Mouse (Mus musculus): ENCODE results near the gene Spsb3. TPM values are rescaled to one million over a fixed set of nuclear protein-coding genes. Genes with fewer than 3 reads are reported as not detected.

The Spsb3 gene
- 75.0 and 82.0 TPM in 2 replicates for polyA plus RNA-seq (2014; fragmentation: Nextera tagmentation; extraction: Ambion mirVana)

- no peaks in the 10 kb centered on the region for H3K9me3 ChIP-seq (ENCODE audit: control insufficient read depth, low read length)
- peak; percentile 96 for ATAC-seq (ENCODE audit: low FRiP score)
- H3K27me3 ChIP-seq (ENCODE audit: control insufficient read depth, insufficient read depth, low read length) = no peaks in the 10 kb centered on the region
Measured at GRCm38 (mm10) chr17:24886134-24886931, at the start of gene Spsb3, which contains the start of gene Nubp2. TSS of gene Spsb3 (plus strand) at chr17:24886643. TSS of gene Nubp2 (minus strand) at chr17:24886349.

GRCm38 (mm10) chr17:24839842-24840241 lies 46.6 kb upstream of the Spsb3 start, which contains the start of gene Hagh:
TSS of gene Hagh (plus strand) at chr17:24840143.
- Histone ChIP-seq H3K27me3 (ENCODE audit: control insufficient read depth, insufficient read depth, low read length) (peaks cover 5% of the 10 kb centered on the region), H3K36me3 (replicated peaks; ENCODE audit: control insufficient read depth, insufficient read depth) (no peaks in the 10 kb centered on the region), H3K9me3 (ENCODE audit: control insufficient read depth, low read length) (no peaks in the 10 kb centered on the region), H3K27ac (no peak within 1 kb of the TSS), H3K4me1 (replicated peaks; ENCODE audit: control insufficient read depth, insufficient read depth, low read length) (no peaks in the 10 kb centered on the region), H3K4me2 (replicated peaks) (no peak within 1 kb of the TSS), H3K9ac (no peak within 1 kb of the TSS), H3K4me3 (replicated peaks; ENCODE audit: low read length) (no peak within 1 kb of the TSS)
- DNase-seq (ENCODE audit: low spot score) = no peak
- no peak for ATAC-seq (ENCODE audit: low FRiP score)
- 73% methylated on average over 8 of the region's 8 CpGs for WGBS

More at GRCm38 (mm10) chr17:24886134-24886931, at the start of gene Spsb3, which contains the start of gene Nubp2:
- Histone ChIP-seq H3K4me1 (replicated peaks; ENCODE audit: control insufficient read depth, insufficient read depth, low read length) (peaks cover 18% of the 10 kb centered on the region), H3K27ac (peak within 1 kb of the TSS; percentile 82), H3K4me2 (replicated peaks) (peak within 1 kb of the TSS; percentile 74), H3K4me3 (replicated peaks; ENCODE audit: low read length) (peak within 1 kb of the TSS; percentile 95), H3K9ac (peak within 1 kb of the TSS; percentile 88), H3K36me3 (replicated peaks; ENCODE audit: control insufficient read depth, insufficient read depth) (peaks cover 53% of the 10 kb centered on the region)
- peak; percentile 98 for DNase-seq (ENCODE audit: low spot score)
- under 1% methylated on average over 69 of the region's 69 CpGs for WGBS

- peaks cover 5% of the 10 kb centered on the region for H3K27me3 ChIP-seq (ENCODE audit: control insufficient read depth, insufficient read depth, low read length)
- H3K4me2 ChIP-seq (replicated peaks) = no peak overlapping the region
- 76% methylated on average over 5 of the region's 5 CpGs for WGBS
- H3K9ac ChIP-seq = no peak overlapping the region
- no peak for DNase-seq (ENCODE audit: low spot score)
- no peaks in the 10 kb centered on the region for H3K4me1 ChIP-seq (replicated peaks; ENCODE audit: control insufficient read depth, insufficient read depth, low read length)
- ATAC-seq (ENCODE audit: low FRiP score) = no peak
- H3K4me3 ChIP-seq (replicated peaks; ENCODE audit: low read length) = no peak overlapping the region
- no peak overlapping the region for H3K27ac ChIP-seq
- H3K9me3 ChIP-seq (ENCODE audit: control insufficient read depth, low read length) = no peaks in the 10 kb centered on the region
- H3K36me3 ChIP-seq (replicated peaks; ENCODE audit: control insufficient read depth, insufficient read depth) = no peaks in the 10 kb centered on the region
Measured at GRCm38 (mm10) chr17:24840341-24840740, 46.1 kb upstream of the Spsb3 start.

GRCm38 (mm10) chr17:24841133-24841532 lies 45.3 kb upstream of the Spsb3 start:
- 52% methylated on average over 4 of the region's 4 CpGs for WGBS
- no peak for DNase-seq (ENCODE audit: low spot score)
- Histone ChIP-seq H3K9me3 (ENCODE audit: control insufficient read depth, low read length) (no peaks in the 10 kb centered on the region), H3K27ac (no peak overlapping the region), H3K36me3 (replicated peaks; ENCODE audit: control insufficient read depth, insufficient read depth) (no peaks in the 10 kb centered on the region), H3K9ac (no peak overlapping the region), H3K27me3 (ENCODE audit: control insufficient read depth, insufficient read depth, low read length) (peaks cover 5% of the 10 kb centered on the region), H3K4me2 (replicated peaks) (no peak overlapping the region), H3K4me3 (replicated peaks; ENCODE audit: low read length) (no peak overlapping the region), H3K4me1 (replicated peaks; ENCODE audit: control insufficient read depth, insufficient read depth, low read length) (no peaks in the 10 kb centered on the region)
- no peak for ATAC-seq (ENCODE audit: low FRiP score)

- H3K4me3 ChIP-seq (replicated peaks; ENCODE audit: low read length) = no peak overlapping the region
- 56% methylated on average over 2 of the region's 2 CpGs for WGBS
- H3K27ac ChIP-seq = no peak overlapping the region
- no peak for DNase-seq (ENCODE audit: low spot score)
- no peak overlapping the region for H3K9ac ChIP-seq
- no peaks in the 10 kb centered on the region for H3K9me3 ChIP-seq (ENCODE audit: control insufficient read depth, low read length)
- H3K36me3 ChIP-seq (replicated peaks; ENCODE audit: control insufficient read depth, insufficient read depth) = no peaks in the 10 kb centered on the region
- peaks cover 5% of the 10 kb centered on the region for H3K27me3 ChIP-seq (ENCODE audit: control insufficient read depth, insufficient read depth, low read length)
- ATAC-seq (ENCODE audit: low FRiP score) = no peak
- no peak overlapping the region for H3K4me2 ChIP-seq (replicated peaks)
- no peaks in the 10 kb centered on the region for H3K4me1 ChIP-seq (replicated peaks; ENCODE audit: control insufficient read depth, insufficient read depth, low read length)
Measured at GRCm38 (mm10) chr17:24842631-24843030, 43.8 kb upstream of the Spsb3 start.

- no peak for DNase-seq (ENCODE audit: low spot score)
- no peak for ATAC-seq (ENCODE audit: low FRiP score)
- WGBS = 60% methylated on average over 9 of the region's 9 CpGs
- no peaks in the 10 kb centered on the region for H3K36me3 ChIP-seq (replicated peaks; ENCODE audit: control insufficient read depth, insufficient read depth)
- H3K27me3 ChIP-seq (ENCODE audit: control insufficient read depth, insufficient read depth, low read length) = peaks cover 5% of the 10 kb centered on the region
- H3K4me2 ChIP-seq (replicated peaks) = no peak overlapping the region
- H3K4me1 ChIP-seq (replicated peaks; ENCODE audit: control insufficient read depth, insufficient read depth, low read length) = peaks cover 13% of the 10 kb centered on the region
- H3K4me3 ChIP-seq (replicated peaks; ENCODE audit: low read length) = no peak overlapping the region
- H3K9ac ChIP-seq = no peak overlapping the region
- H3K27ac ChIP-seq = no peak overlapping the region
- H3K9me3 ChIP-seq (ENCODE audit: control insufficient read depth, low read length) = no peaks in the 10 kb centered on the region
Measured at GRCm38 (mm10) chr17:24844525-24844924, 41.9 kb upstream of the Spsb3 start.

GRCm38 (mm10) chr17:24847386-24847785 lies 39.1 kb upstream of the Spsb3 start:
- ATAC-seq (ENCODE audit: low FRiP score) = no peak
- Histone ChIP-seq H3K27me3 (ENCODE audit: control insufficient read depth, insufficient read depth, low read length) (no peaks in the 10 kb centered on the region; the same call in 1 of the 2 replicates), H3K27ac (no peak overlapping the region), H3K9me3 (ENCODE audit: control insufficient read depth, low read length) (no peaks in the 10 kb centered on the region), H3K4me1 (replicated peaks; ENCODE audit: control insufficient read depth, insufficient read depth, low read length) (peaks cover 20% of the 10 kb centered on the region), H3K4me2 (replicated peaks) (no peak overlapping the region), H3K9ac (no peak overlapping the region), H3K36me3 (replicated peaks; ENCODE audit: control insufficient read depth, insufficient read depth) (no peaks in the 10 kb centered on the region), H3K4me3 (replicated peaks; ENCODE audit: low read length) (no peak overlapping the region)
- 98% methylated on average over 1 of the region's 1 CpGs for WGBS
- DNase-seq (ENCODE audit: low spot score) = no peak

- Histone ChIP-seq H3K36me3 (replicated peaks; ENCODE audit: control insufficient read depth, insufficient read depth) (peaks cover 10% of the 10 kb centered on the region), H3K27me3 (ENCODE audit: control insufficient read depth, insufficient read depth, low read length) (no peaks in the 10 kb centered on the region), H3K9me3 (ENCODE audit: control insufficient read depth, low read length) (no peaks in the 10 kb centered on the region), H3K9ac (0 out of 2 replicates have a peak overlapping the region, but pooled peaks have one; percentile 81), H3K4me3 (replicated peaks; ENCODE audit: low read length) (peak overlapping the region; percentile 63), H3K4me2 (replicated peaks) (peak overlapping the region; percentile 94), H3K27ac (no peak overlapping the region), H3K4me1 (replicated peaks; ENCODE audit: control insufficient read depth, insufficient read depth, low read length) (peaks cover 20% of the 10 kb centered on the region)
- DNase-seq (ENCODE audit: low spot score) = no peak
- ATAC-seq (ENCODE audit: low FRiP score) = no peak
Measured at GRCm38 (mm10) chr17:24848600-24849031, 37.8 kb upstream of the Spsb3 start.

- Histone ChIP-seq H3K36me3 (replicated peaks; ENCODE audit: control insufficient read depth, insufficient read depth) (peaks cover 21% of the 10 kb centered on the region), H3K27ac (peak overlapping the region; percentile 93), H3K4me1 (replicated peaks; ENCODE audit: control insufficient read depth, insufficient read depth, low read length) (peaks cover 20% of the 10 kb centered on the region), H3K4me3 (replicated peaks; ENCODE audit: low read length) (peak overlapping the region; percentile 63), H3K4me2 (replicated peaks) (peak overlapping the region; percentile 94), H3K27me3 (ENCODE audit: control insufficient read depth, insufficient read depth, low read length) (no peaks in the 10 kb centered on the region), H3K9ac (peak overlapping the region; percentile 81), H3K9me3 (ENCODE audit: control insufficient read depth, low read length) (no peaks in the 10 kb centered on the region)
- peak; percentile 59; the same call in 1 of the 2 replicates for ATAC-seq (ENCODE audit: low FRiP score)
- no peak for DNase-seq (ENCODE audit: low spot score)
- under 1% methylated on average over 21 of the region's 21 CpGs for WGBS
Measured at GRCm38 (mm10) chr17:24849733-24850064, 36.7 kb upstream of the Spsb3 start.

All from hindbrain, embryonic 14.5 days (tissue).